Mouse (Mus musculus): Measurements from ENCODE around the gene Klhl7.
A peak's percentile ranks its signal among the peaks of the same experiment; 100 is the strongest.

The Klhl7 gene

DNA sequence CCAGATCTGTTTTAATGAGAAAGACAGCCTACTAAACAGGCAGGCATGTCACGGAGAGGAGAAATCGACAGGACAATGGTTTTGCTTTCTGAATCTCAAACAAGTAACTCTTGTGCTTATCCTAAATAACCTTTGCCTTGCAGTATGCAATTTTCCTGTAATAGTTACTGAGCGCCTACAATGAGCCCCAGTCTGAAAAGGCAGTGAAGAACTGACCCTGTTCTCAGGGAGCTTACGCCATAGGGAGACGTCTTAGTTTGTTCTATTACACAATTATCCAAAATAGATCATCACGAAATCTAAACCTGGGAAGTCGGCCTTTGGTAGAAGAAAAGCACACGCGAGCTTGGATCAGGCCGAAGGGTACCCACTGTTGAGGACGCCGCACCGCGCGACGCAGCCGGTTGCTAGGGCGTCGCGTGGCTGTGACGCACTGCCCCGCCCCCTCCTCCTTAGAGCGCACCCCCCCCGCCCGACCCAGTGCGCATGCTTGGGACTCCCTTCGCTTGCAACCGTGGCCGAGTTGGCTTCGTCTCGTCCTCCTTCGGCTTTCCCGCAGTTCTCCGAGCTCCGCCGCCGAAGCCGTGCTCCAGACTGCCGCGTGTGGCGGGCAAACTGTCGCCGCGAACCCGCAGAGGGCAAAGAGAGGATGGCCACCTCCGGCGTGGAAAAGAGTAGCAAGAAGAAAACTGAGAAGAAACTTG lies at the start of gene Klhl7:
TSS of gene Klhl7 (plus strand) at position 500 of the 704 bp plus-strand sequence.
- peak; percentile 87 to 88 for DNase-seq

GRCm38 (mm10) chr5:24051755-24052675 lies 48.4 kb upstream of the Klhl7 start:
- no peak for DNase-seq

DNA sequence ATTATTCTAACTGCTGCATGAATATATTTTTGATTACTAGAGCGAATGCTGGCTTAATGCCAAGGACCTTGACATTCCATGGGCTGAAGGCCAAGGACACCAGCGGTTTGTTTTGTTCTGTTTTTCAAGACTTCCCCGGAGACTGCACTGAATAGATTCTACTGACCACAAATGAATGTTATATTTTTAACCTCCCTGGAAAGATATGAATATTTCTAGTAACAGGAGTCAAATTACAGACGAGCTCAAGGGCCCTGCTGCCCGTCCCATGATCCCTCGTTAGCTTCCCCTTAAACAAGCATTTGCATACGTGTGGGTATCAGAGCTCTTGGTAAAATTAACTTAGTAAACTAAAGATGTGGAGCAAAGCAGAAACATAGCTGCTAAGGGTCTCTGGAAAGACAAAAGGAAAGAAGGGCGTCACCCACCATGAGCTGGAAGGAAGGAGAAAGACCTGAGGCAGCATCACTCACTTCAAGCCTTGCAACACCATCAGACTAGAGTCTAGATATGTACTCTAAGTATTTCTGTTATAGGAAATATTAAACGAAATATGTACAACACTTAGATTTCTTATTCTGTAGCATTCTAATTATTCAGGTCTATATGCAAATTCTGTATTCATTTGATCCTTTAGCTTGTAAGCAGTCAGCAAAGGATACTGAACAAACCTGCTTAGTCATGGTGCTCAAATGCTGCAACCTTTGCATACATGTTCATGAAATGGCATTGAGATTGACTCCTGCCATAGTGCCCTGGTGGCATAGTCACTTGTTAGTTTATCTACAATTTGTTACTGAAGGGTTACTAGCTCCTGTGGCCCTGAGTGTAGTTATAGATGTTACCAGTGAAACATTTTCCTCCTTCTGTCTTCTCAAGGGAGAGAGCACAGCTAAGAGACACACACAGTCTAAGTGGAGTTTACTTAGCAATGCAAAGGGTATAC lies 46.9 kb upstream of the Klhl7 start:
- DNase-seq: peak; percentile 39 to 45

DNA sequence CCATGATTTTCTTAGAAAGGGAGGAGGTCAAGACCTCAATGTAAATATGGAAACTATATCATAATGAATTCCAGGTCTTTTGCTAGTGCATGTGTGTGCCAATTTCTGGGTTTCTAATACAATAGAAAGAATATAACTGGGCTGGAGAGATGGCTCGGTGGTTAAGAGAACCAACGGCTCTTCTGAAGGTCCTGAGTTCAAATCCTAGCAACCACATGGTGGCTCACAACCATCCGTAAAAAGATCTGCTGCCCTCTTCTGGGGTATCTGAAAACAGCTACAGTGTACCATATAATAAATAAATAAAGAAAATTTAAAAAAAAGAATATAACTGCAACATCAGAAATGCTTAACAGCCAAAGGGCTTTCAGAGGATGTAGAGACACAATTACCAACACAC lies 46.0 kb upstream of the Klhl7 start:
- no peak for DNase-seq

GRCm38 (mm10) chr5:24056865-24057264 lies 43.5 kb upstream of the Klhl7 start:
- no peak for DNase-seq

GRCm38 (mm10) chr5:24057592-24057991 lies 42.8 kb upstream of the Klhl7 start:
- DNase-seq: no peak

- DNase-seq: no peak
These were observed 39.5 kb upstream of the Klhl7 start for GRCm38 (mm10) chr5:24060949-24061348.

DNA sequence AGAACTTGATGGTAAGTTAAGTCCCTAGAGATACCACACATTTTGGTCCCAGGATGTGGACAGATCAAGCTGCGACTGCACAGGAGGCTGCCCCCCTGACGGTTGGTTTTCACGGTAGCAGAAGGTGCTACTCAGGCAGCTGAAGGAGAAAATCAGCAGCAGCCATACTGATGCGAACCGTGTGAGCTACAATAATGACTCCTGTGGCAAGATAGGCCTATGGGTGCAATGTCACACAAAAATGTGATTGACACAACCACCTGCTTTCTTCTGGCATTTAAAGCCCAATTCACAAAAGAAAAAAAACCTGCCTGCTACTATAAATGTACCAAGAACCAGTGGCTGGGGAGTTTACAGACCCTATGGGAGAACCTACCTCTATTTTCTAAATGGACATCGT lies 37.4 kb upstream of the Klhl7 start:
- no peak for DNase-seq

GRCm38 (mm10) chr5:24063545-24063944 lies 36.9 kb upstream of the Klhl7 start:
- DNase-seq: no peak

DNA sequence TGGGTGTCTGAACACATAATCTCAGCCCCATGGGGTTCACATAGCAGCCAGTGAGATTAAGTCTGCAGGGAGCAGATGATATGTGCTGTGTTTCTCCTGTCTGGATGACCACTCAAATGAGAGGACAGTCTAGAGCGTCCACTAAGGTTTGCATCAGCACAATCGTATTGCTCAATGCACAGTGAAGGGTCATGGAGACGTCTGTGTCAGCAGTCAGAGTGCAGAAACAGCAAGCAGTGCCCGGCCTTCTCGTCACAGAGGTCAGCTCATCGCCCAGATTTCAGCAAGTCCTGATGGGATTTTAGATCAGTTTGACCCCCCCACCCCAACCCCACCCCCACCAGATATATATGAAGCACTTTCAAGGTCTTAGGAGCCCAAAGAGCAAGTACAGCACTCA lies 31.4 kb upstream of the Klhl7 start:
- DNase-seq: no peak

GRCm38 (mm10) chr5:24072031-24072430 lies 28.4 kb upstream of the Klhl7 start:
- peak; percentile 31 to 52 for DNase-seq

GRCm38 (mm10) chr5:24076986-24077718 lies 23.3 kb upstream of the Klhl7 start:
- peak; percentile 83 to 84 for DNase-seq

DNA sequence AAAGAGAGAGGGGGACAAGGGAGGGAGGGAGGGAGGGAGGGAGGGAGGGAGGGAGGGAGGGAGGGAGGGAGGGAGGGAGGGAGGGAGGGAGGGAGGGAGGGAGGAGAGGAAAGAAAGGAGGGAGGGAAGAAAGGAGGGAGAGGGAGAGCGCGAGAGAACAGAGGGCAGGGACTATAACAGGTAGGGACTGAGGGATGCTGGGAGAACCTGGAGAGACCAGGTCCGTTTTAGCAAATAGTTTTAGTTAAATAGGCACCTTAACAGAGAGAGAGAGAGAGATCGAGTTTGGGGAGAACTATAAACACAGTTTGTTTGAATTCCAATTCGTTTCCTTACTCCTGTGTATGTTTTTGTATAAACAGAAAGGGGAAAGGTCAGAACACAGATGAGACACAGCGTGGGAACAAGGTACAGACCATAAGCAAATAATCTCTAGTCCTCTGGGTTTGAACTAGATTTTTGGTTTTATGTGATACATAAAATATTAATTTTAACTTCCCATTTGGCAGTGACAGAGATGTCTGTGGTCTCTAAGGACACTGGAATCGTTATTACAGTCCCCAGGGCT lies 22.6 kb upstream of the Klhl7 start:
- DNase-seq: no peak

DNA sequence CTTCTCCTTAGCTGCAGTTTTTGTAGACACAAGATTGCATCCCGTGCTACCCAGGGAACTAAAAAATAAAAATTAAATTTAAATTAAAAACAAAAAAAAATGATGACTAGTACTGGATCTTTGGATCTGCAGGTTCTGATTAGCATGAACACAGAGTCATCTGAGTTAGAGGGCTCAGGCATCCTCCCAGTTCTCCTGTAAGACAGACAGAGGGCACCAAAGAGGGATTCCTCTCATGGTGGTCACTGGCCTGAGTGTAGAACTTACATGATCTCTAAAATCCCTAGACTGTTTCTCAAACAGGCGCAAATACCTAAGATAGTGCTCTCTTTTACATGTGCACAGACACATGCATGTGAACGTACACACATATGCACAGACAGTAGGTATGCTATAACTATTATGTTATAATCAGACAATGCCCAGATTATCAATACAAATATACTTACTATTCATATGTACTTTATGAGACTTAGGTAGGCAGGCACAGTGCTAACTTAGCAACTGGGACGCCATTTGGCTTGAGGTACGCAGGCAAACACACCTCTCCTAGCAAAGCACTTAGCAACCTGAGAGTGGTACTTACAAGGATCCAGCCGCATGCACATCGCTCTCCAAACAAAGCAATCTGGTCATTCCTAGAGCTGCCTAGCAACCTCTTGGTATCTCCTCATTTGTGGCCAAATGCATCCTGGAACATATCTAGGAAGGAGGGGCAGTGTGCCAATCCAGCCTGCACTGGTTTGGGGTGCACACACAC lies 21.8 kb upstream of the Klhl7 start:
- DNase-seq: no peak

GRCm38 (mm10) chr5:24080826-24081225 lies 19.6 kb upstream of the Klhl7 start:
- DNase-seq: no peak

- no peak for DNase-seq
These were observed 15.6 kb upstream of the Klhl7 start for GRCm38 (mm10) chr5:24084835-24085234.

GRCm38 (mm10) chr5:24086241-24086640 lies 14.2 kb upstream of the Klhl7 start:
- no peak for DNase-seq

DNA sequence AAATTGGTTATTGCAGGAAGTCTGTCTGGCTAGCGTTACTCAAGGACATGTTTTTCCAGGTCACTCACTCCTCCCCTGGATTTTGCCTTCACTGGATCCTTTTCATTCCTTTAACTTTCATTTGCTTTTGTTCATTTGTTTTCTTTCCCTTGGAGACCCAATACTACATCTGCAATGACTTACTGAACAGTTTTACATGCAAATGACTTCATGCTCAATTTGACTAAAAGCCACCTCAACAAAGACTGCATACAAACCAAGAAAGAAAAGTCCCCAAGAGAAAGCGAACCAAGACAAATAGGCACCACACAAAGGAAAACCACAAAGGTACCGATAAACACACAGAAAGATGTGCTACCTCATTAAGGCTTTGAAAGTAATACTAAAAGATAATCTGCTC lies 13.5 kb upstream of the Klhl7 start:
- no peak for DNase-seq

DNA sequence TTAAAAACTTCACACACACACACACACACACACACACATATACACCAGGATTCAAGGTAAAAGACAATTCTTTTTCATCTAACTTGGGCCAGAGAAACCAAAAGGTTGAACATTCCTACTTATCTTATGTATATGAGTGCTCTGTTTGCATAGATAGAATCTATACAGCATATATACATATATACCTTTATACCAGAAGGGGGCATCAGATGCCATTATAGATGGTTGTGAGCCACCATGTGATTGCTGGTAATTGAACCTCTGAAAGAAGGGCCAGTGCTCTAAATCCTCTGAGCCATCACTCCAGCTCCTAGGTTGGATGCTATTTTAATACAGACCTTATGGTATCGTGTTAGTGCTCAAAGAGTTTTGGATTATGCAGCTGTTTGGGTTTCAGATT lies 12.0 kb upstream of the Klhl7 start:
- no peak for DNase-seq

- no peak for DNase-seq
These were observed 7.9 kb upstream of the Klhl7 start for GRCm38 (mm10) chr5:24092496-24092895.

GRCm38 (mm10) chr5:24095393-24095792 lies 5.0 kb upstream of the Klhl7 start:
- no peak for DNase-seq

Measured in lung, postnatal 4 days (tissue).